Mouse (Mus musculus) midbrain, embryonic 16.5 days (tissue): ENCODE results near the gene Mrpl34. TPM values are rescaled to one million over a fixed set of nuclear protein-coding genes. Genes with fewer than 3 reads are reported as not detected.

Experiments
- ATAC-seq: fragments of 200-750 bp; cut with Nextera tagmentation; 2 replicates; pipeline ENCODE4 v1.8.0; 2017; ENCODE audit warnings: moderate TSS enrichment
- H3K27ac ChIP-seq: fragments of 300-500 bp; sonication (generic); 2 replicates; pipeline ENCODE4 v1.5.1; 2014; ENCODE audit warnings: mild to moderate bottlenecking, low read length, mixed read lengths
- H3K27me3 ChIP-seq: fragments of 300-500 bp; sonication (generic); 2 replicates; pipeline ENCODE4 v1.6.1; 2014; ENCODE audit warnings: low read depth, low read length, mixed read lengths; ENCODE audit not compliant: control insufficient read depth, insufficient read depth
- H3K36me3 ChIP-seq: fragments of 300-500 bp; sonication (generic); 2 replicates; pipeline ENCODE4 v1.6.1; 2014; ENCODE audit warnings: mild to moderate bottlenecking, low read length, moderate library complexity, mixed read lengths; ENCODE audit not compliant: control insufficient read depth, insufficient read depth
- H3K4me1 ChIP-seq: fragments of 300-500 bp; sonication (generic); 2 replicates; pipeline ENCODE4 v1.6.1; 2014; ENCODE audit warnings: mild to moderate bottlenecking, low read length, mixed read lengths; ENCODE audit not compliant: control insufficient read depth, insufficient read depth
- H3K4me2 ChIP-seq: fragments of 300-500 bp; sonication (generic); 2 replicates; pipeline ENCODE4 v1.6.1; 2014; ENCODE audit warnings: mild to moderate bottlenecking, low read length, mixed read lengths
- H3K4me3 ChIP-seq: fragments of 300-500 bp; sonication (generic); 2 replicates; pipeline ENCODE4 v1.5.1; 2014; ENCODE audit warnings: low read depth, mild to moderate bottlenecking, low read length, moderate library complexity, mixed read lengths
- H3K9ac ChIP-seq: fragments of 300-500 bp; sonication (generic); 2 replicates; pipeline ENCODE4 v1.6.1; 2014; ENCODE audit warnings: low read depth, low read length, mixed read lengths
- H3K9me3 ChIP-seq: fragments of 300-500 bp; sonication (generic); replicated peaks from 2 replicates; pipeline ENCODE4 v1.6.1; 2014; ENCODE audit warnings: mild to moderate bottlenecking, low read length, mixed read lengths; ENCODE audit not compliant: control insufficient read depth, poor library complexity, severe bottlenecking
- WGBS: fragments of 180-500 bp; shearing (Covaris S2); extraction: QIAGEN DNeasy Blood & Tissue Kit; methylation state at CpG from one replicate; pipeline ENCODE4 v1.1.7; 2014; 5-methylcytosine and 5-hydroxymethylcytosine counted together
- polyA plus RNA-seq: library from polyadenylated mRNA; unstranded; fragments of >200 nt; fragmentation: Nextera tagmentation; extraction: Ambion mirVana; gene quantifications from 2 replicates; pipeline ENCODE4 v1.2.1, GENCODE M21; 2015

Gene Mrpl34
- polyA plus RNA-seq, 1 experiment from 2014 or later, result 182 TPM

DNA sequence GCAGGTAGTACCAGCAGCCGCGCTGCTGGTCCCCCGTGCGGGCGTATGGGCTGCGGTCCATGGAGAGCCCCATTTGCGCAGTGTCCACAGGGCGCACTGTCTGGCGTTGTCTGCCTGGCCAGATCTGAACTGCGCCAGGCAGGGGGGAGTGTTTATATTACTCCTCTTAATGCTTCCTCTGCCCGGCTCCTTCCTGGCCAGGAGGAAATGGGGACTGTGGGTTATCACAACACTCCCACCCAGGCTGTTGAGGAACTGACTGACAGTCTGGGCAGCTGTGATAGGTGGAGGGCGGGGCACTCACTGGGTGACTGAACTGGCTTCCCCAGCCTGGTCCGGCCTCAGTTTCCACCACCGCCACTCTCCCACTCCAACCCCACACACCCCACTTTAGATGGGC lies 46.9 kb downstream of the Mrpl34 start, which contains the start of gene Plvap:
Gene Plvap, minus strand, starts transcription at position 109 of the 400 bp plus-strand sequence.
- no peak within 1 kb of the TSS for H3K9ac ChIP-seq
- no peak within 1 kb of the TSS for H3K4me3 ChIP-seq
- no peak within 1 kb of the TSS for H3K27ac ChIP-seq
- peaks cover 3% of the 10 kb centered on the region; the same call in 1 of the 2 replicates for H3K4me1 ChIP-seq
- H3K36me3 ChIP-seq, result no peaks in the 10 kb centered on the region
- no peak for ATAC-seq
- H3K9me3 ChIP-seq, result no peaks in the 10 kb centered on the region
- peaks cover 39% of the 10 kb centered on the region for H3K27me3 ChIP-seq
- no peak within 1 kb of the TSS for H3K4me2 ChIP-seq
- 81% methylated on average over 14 of the region's 14 CpGs for WGBS

DNA sequence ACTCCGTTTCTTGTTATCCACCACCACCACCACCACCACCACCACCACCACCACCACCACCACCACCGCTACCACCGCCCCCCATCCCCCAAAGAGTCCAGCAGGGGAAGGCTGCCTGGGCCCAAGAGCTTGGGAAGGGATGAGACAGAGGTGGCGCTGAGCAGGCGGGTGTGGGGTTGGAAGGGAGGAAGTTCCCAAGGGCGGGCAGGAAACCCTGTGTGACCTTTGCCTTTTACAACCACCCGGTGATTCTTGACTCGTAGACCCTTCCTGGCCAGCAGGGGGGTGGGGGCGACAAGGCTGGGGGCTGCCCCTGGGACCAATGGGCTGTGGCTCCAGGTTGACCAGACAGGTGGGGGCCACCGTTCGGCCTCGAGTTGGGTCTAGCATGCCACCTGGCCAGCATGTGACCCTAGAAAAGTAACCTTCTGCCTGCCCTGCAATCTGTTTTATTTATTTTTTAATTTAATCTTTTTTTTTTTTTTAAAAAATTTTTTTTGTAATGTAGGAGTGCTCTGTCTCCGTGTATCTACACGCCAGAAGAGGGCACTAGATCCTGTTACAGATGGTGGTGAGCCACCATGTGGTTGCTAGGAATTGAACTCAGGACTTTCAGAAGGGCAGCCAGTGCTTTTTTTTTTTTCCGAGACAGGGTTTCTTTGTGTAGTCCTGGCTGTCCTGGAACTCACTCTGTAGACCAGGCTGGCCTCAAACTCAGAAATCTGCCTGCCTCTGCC lies 48.4 kb downstream of the Mrpl34 start:
- no peak overlapping the region for H3K4me2 ChIP-seq
- H3K4me1 ChIP-seq, result peaks cover under 1% of the 10 kb centered on the region; the same call in 1 of the 2 replicates
- WGBS, result 75% methylated on average over 15 of the region's 15 CpGs
- no peaks in the 10 kb centered on the region for H3K9me3 ChIP-seq
- peaks cover 24% of the 10 kb centered on the region for H3K27me3 ChIP-seq
- H3K4me3 ChIP-seq, result no peak overlapping the region
- H3K27ac ChIP-seq, result no peak overlapping the region
- no peaks in the 10 kb centered on the region for H3K36me3 ChIP-seq
- no peak for ATAC-seq
- no peak overlapping the region for H3K9ac ChIP-seq

DNA sequence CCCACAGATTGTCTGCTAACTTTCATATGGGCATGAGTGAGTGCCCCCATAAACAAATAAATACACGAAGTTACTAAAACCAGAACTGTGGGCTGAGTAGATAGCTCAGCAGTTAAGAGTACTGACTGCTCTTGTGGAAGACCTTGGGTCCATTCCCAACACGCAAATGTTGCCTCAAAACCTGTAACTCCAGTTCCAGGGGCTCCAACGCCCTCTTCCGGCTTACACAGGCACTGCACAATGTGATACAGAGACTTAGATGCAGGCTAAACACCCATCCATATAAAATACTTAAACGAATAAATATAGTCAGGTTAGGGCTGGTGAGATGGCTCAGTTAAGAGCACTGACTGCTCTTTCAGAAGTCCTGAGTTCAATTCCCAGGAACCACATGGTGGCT lies 50.3 kb downstream of the Mrpl34 start:
- Histone ChIP-seq H3K4me3 (no peak overlapping the region), H3K4me2 (no peak overlapping the region), H3K4me1 (no peaks in the 10 kb centered on the region), H3K9ac (no peak overlapping the region), H3K36me3 (no peaks in the 10 kb centered on the region), H3K9me3 (no peaks in the 10 kb centered on the region), H3K27ac (no peak overlapping the region), H3K27me3 (peaks cover 13% of the 10 kb centered on the region; the same call in 1 of the 2 replicates)
- 73% methylated on average over 5 of the region's 5 CpGs for WGBS
- no peak for ATAC-seq

Other genes with a start within 250 kb of the Mrpl34 start
- 15.5 and 17.2 TPM in 2 replicates for gene Myo9b, start 192.2 kb upstream of the Mrpl34 start, polyA plus RNA-seq
- gene Haus8, start 192.0 kb upstream of the Mrpl34 start, polyA plus RNA-seq, result 65.7 and 67.9 TPM in 2 replicates
- 117 and 123 TPM in 2 replicates for gene Use1, start 98.1 kb upstream of the Mrpl34 start, polyA plus RNA-seq
- 5.1 and 5.3 TPM in 2 replicates for gene Ocel1, start 93.7 kb upstream of the Mrpl34 start, polyA plus RNA-seq
- 19.8 and 20.1 TPM in 2 replicates for gene Nr2f6, start 83.0 kb upstream of the Mrpl34 start, polyA plus RNA-seq
- gene Ushbp1, start 69.2 kb upstream of the Mrpl34 start, polyA plus RNA-seq, result 7.4 and 8.1 TPM in 2 replicates
- gene Babam1, start 68.1 kb upstream of the Mrpl34 start, polyA plus RNA-seq, result 89.8 and 91.0 TPM in 2 replicates
- 4.0 and 5.1 TPM in 2 replicates for gene Ankle1, start 58.9 kb upstream of the Mrpl34 start, polyA plus RNA-seq
- gene Abhd8, start 1.3 kb upstream of the Mrpl34 start, polyA plus RNA-seq, result 176 TPM in 2 replicates
- 224 and 231 TPM in 2 replicates for gene Dda1, start 4.2 kb downstream of the Mrpl34 start, polyA plus RNA-seq
- 4.0 and 5.9 TPM in 2 replicates for gene Ano8, start 21.0 kb downstream of the Mrpl34 start, polyA plus RNA-seq
- 11.8 and 12.5 TPM in 2 replicates for gene Gtpbp3, start 23.1 kb downstream of the Mrpl34 start, polyA plus RNA-seq
- 5.7 and 6.5 TPM in 2 replicates for gene Plvap, start 46.8 kb downstream of the Mrpl34 start, polyA plus RNA-seq
- gene Ccdc194, start 60.8 kb downstream of the Mrpl34 start, polyA plus RNA-seq, result 0.11 TPM in 1 of 2 replicates, not detected in the other
- gene Bst2, start 72.5 kb downstream of the Mrpl34 start, polyA plus RNA-seq, result 6.8 and 7.9 TPM in 2 replicates
- 52.4 and 60.3 TPM in 2 replicates for gene Mvb12a, start 78.0 kb downstream of the Mrpl34 start, polyA plus RNA-seq
- gene Tmem221, start 93.9 kb downstream of the Mrpl34 start, polyA plus RNA-seq, result 0.17 TPM in 1 of 2 replicates, not detected in the other
- gene Nxnl1, start 101.6 kb downstream of the Mrpl34 start, polyA plus RNA-seq, result not detected in 2 replicates
- gene Slc27a1, start 103.9 kb downstream of the Mrpl34 start, polyA plus RNA-seq, result 71.4 and 79.2 TPM in 2 replicates
- gene Pgls, start 127.2 kb downstream of the Mrpl34 start, polyA plus RNA-seq, result 219 and 237 TPM in 2 replicates
- gene Fam129c, start 132.7 kb downstream of the Mrpl34 start, polyA plus RNA-seq, result 6.4 and 7.9 TPM in 2 replicates
- gene Colgalt1, start 146.0 kb downstream of the Mrpl34 start, polyA plus RNA-seq, result 68.8 and 70.8 TPM in 2 replicates
- 23.5 and 29.0 TPM in 2 replicates for gene Unc13a, start 206.8 kb downstream of the Mrpl34 start, polyA plus RNA-seq
- gene Jak3, start 211.3 kb downstream of the Mrpl34 start, polyA plus RNA-seq, result 4.7 and 5.4 TPM in 2 replicates
- gene Insl3, start 224.3 kb downstream of the Mrpl34 start, polyA plus RNA-seq, result 1.4 TPM in 1 of 2 replicates, not detected in the other
- 0.20 and 0.50 TPM in 2 replicates for gene B3gnt3, start 236.8 kb downstream of the Mrpl34 start, polyA plus RNA-seq